Mouse (Mus musculus) stomach, postnatal 0 days (tissue): ENCODE results near the gene Slc35f1.

ENCODE experiments used
- CTCF ChIP-seq: IDR thresholded peaks from 2 replicates; pipeline ENCODE4 v1.5.1; 2016; ENCODE audit warnings: antibody characterized with exemption, low read depth, mild to moderate bottlenecking, moderate library complexity
- EP300 ChIP-seq: optimal IDR thresholded peaks from 2 replicates; pipeline ENCODE3; 2016; ENCODE audit warnings: antibody characterized with exemption

DNA sequence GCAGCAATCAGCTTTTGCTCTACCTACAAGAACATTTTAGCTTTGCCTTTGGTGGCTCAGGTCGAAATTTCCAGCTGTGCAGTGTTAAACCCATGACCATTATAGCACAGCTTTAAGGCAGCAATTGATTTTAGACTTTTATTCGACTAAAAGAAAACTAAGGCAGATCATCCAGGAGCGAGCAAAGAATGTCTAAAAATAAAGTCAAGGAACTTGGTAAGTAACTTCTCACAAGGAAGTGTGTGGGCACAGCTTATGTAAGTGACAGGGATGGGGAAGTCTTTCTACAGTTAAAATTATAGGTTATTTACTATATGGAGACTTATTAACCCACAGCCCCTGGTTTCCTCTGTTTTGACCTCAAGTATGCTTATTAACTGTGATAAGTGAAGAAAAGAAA is 262.2 kb downstream of the Slc35f1 start:
- TF ChIP-seq CTCF = no peak
- no peak for TF ChIP-seq EP300
